Mouse (Mus musculus): ENCODE measurements around the gene Fndc9. TPM values are rescaled to one million over a fixed set of nuclear protein-coding genes. Genes with fewer than 3 reads are reported as not detected.

The Fndc9 gene
- total and polyA plus RNA-seq, 3 experiments: not detected

- peak; percentile 48 for DNase-seq
These were observed 41.4 kb downstream of the Fndc9 start for GRCm38 (mm10) chr11:46276778-46277177.

DNA sequence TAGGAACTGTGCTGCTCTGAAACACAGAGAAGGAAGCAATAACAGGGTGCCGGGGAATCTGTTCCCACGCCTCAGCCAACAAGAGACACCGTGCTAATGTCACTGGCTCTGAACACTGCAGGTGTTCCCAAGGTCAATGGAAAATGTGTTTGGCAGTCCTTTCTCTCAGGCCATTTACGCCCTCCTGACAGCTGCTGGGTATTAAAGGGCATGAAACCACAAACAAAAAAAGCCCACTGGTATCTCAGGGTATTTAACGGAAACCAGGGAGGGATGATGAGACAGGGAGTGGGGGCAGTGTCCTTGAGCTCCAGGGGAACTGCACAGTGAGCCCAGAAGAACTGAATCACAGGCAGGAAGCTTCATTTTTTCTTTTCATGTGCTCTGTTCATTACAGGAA lies 42.8 kb downstream of the Fndc9 start:
- DNase-seq: peak; percentile 44

GRCm38 (mm10) chr11:46278709-46279108 lies 43.4 kb downstream of the Fndc9 start:
- no peak for DNase-seq

DNA sequence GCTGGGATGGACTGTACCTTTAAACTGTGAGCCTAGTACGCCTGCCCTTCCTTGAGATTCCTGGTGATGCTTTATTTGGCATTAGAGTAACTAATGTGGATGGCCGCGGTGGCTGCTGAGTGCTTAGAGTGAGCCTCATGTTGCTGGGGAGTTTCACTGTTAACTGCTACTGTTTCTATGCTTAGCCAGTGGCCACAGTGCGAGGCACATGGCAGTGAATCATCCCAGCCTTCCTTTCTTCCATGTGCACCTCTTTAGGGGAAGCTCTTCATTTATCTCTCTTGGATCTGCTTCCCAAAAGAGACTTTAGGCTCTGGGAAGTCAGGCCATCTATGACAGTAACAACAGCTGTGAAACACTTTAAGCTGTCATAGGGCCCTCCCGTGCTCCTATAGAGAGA lies 47.3 kb downstream of the Fndc9 start:
- DNase-seq: no peak

- no peak for DNase-seq
These were observed 48.5 kb downstream of the Fndc9 start for GRCm38 (mm10) chr11:46283800-46284199.

DNA sequence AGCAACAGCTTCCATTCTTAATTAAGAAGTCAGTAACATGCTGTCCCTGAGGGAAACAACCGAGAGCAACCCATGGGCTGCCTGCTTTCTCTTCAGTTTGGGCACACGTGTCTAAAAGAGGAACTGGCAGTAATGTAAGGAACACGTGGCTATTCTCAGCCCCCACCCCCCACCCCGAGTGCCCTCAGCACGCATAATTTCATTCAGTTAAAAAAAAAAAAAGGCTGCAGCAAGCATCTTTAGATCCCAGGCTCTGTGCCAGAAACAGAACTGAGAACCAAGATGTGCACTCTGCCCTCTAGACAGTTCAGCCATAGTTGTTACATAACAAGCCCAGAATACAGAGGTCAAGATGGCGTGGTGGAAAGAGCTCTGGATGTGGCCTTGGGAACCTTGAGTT lies 51.5 kb downstream of the Fndc9 start:
- no peak for DNase-seq

DNA sequence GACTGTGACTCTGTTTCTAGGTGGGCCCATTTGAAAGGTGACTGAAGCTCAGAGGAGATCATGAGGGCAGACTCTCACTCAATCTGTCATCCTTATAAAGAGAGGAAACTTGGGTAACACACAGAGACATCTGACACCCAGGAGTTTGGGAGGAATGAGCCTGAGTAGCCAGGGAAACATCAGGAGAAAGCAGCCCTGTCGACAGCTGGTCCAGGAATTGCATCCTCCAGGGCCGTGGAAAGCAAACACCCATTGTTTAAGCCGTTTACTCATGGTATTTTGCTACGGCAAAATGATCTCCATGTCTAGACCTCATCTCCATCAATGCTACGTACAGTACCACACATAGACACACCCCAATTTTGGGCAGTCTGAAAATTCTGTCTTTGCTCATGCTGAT lies 52.8 kb downstream of the Fndc9 start:
- DNase-seq: no peak

- DNase-seq: no peak
These were observed 53.7 kb downstream of the Fndc9 start for GRCm38 (mm10) chr11:46289022-46289421.

Other genes starting within 250 kb of the Fndc9 start
- gene Gm12166, start 183.2 kb upstream of the Fndc9 start, total RNA-seq (2021): 1 to 10 TPM in 1 of 2 experiments, under 1 TPM in 1; 0.92 to 3.5 TPM
- 7.5 and 14.5 TPM in 2 replicates for gene Gm12166, start 183.2 kb upstream of the Fndc9 start, polyA plus RNA-seq (2012; rRNA removed)
- 1 to 10 TPM; 2.6 to 6.7 TPM for gene Adam19, start 179.5 kb upstream of the Fndc9 start, total RNA-seq (2021)
- 2.9 and 3.8 TPM in 2 replicates for gene Adam19, start 179.5 kb upstream of the Fndc9 start, polyA plus RNA-seq (2012; rRNA removed)
- not detected for gene Nipal4, start 69.0 kb upstream of the Fndc9 start, total RNA-seq (2021)
- gene Nipal4, start 69.0 kb upstream of the Fndc9 start, polyA plus RNA-seq (2012; rRNA removed): 0.04 and 0.07 TPM in 2 replicates
- gene Cyfip2, start 77.3 kb downstream of the Fndc9 start, total RNA-seq (2021): 10 to 100 TPM; 68.1 to 95.2 TPM
- 24.4 and 34.7 TPM in 2 replicates for gene Cyfip2, start 77.3 kb downstream of the Fndc9 start, polyA plus RNA-seq (2012; rRNA removed)
- gene Itk, start 154.0 kb downstream of the Fndc9 start, total RNA-seq (2021): under 1 TPM; 0.17 to 0.28 TPM
- 0.03 and 0.11 TPM in 2 replicates for gene Itk, start 154.0 kb downstream of the Fndc9 start, polyA plus RNA-seq (2012; rRNA removed)
- gene Fam71b, start 161.0 kb downstream of the Fndc9 start, total RNA-seq (2021): not detected
- not detected in 2 replicates for gene Fam71b, start 161.0 kb downstream of the Fndc9 start, polyA plus RNA-seq (2012; rRNA removed)
- gene Med7, start 201.4 kb downstream of the Fndc9 start, total RNA-seq (2021): 10 to 100 TPM; 39.6 to 54.8 TPM
- 47.1 and 55.3 TPM in 2 replicates for gene Med7, start 201.4 kb downstream of the Fndc9 start, polyA plus RNA-seq (2012; rRNA removed)
- gene Havcr2, start 219.4 kb downstream of the Fndc9 start, total RNA-seq (2021): 1 to 10 TPM; 1.6 to 2.7 TPM
- gene Havcr2, start 219.4 kb downstream of the Fndc9 start, polyA plus RNA-seq (2012; rRNA removed): 0.10 and 0.18 TPM in 2 replicates

All from adrenal gland, adult 2 months (tissue).